Mouse (Mus musculus) heart, adult 2 months (tissue): ENCODE measurements at regions not wholly inside any gene's neighbourhood (a gene's known extent, or its start where the extent isn't known, plus 50 kb on each side); places are given as distances from the start of the nearest gene placed in this dataset.

ENCODE experiments used
- DNase-seq, 2 experiments: peaks; one replicate each; pipeline ENCODE4 v3.0.0; 2021
- H3K27ac ChIP-seq: fragments of 200-600 bp; 2 replicates; pipeline ENCODE4 v1.8.1; 2022
- H3K27me3 ChIP-seq: fragments of 200-500 bp; 2 replicates; pipeline ENCODE4 v1.6.1; 2012; ENCODE audit warnings: mild to moderate bottlenecking, low read length, inconsistent platforms, mixed read lengths; ENCODE audit not compliant: control insufficient read depth, insufficient read depth
- H3K36me3 ChIP-seq: fragments of 200-500 bp; 2 replicates; pipeline ENCODE4 v1.6.1; 2012; ENCODE audit warnings: low read length, inconsistent platforms; ENCODE audit not compliant: control insufficient read depth, insufficient read depth
- H3K4me1 ChIP-seq: fragments of 200-500 bp; 2 replicates; pipeline ENCODE4 v1.6.1; 2011; ENCODE audit warnings: low read length; ENCODE audit not compliant: control insufficient read depth, insufficient read depth
- H3K4me3 ChIP-seq: fragments of 200-600 bp; 2 replicates; pipeline ENCODE4 v1.8.1; 2022
- H3K79me2 ChIP-seq: fragments of 200-500 bp; replicated peaks from 2 replicates; pipeline ENCODE4 v1.6.1; 2012; ENCODE audit warnings: mild to moderate bottlenecking, inconsistent platforms, low read length, moderate library complexity, mixed read lengths; ENCODE audit not compliant: control insufficient read depth, insufficient read depth
- H3K9ac ChIP-seq: fragments of 200-500 bp; 2 replicates; pipeline ENCODE4 v1.6.1; 2012; ENCODE audit warnings: low read depth, mild to moderate bottlenecking, control low read depth, inconsistent platforms, low read length, mixed read lengths
- CTCF ChIP-seq: fragments of 200-600 bp; IDR thresholded peaks from 2 replicates; pipeline ENCODE4 v1.8.1; 2022; ENCODE audit warnings: antibody characterized with exemption, mild to moderate bottlenecking, moderate library complexity
- EP300 ChIP-seq: fragments of 200-500 bp; IDR thresholded peaks from 2 replicates; pipeline ENCODE4 v1.6.1; 2011; ENCODE audit warnings: low read depth, low read length, control low read depth; ENCODE audit not compliant: insufficient read depth
- POLR2A ChIP-seq: fragments of 200-500 bp; IDR thresholded peaks from 2 replicates; pipeline ENCODE4 v1.6.1; 2011; ENCODE audit warnings: mild to moderate bottlenecking, low read depth, low read length, control low read depth; ENCODE audit not compliant: insufficient read depth
- WGBS: fragments of 180-500 bp; shearing (Covaris S2); methylation state at CpG from one replicate; pipeline ENCODE4 v1.1.7; 2018; 5-methylcytosine and 5-hydroxymethylcytosine counted together
- intact Hi-C: fragments of 180-260 bp; cut with DNase I; formaldehyde crosslinking; loops from one replicate; pipeline ENCODE4 v1.15.1; 2025

- Histone ChIP-seq H3K27me3 (no peaks in the 10 kb centered on the region), H3K4me1 (peaks cover 16% of the 10 kb centered on the region), H3K36me3 (peaks cover 14% of the 10 kb centered on the region), H3K27ac (peak overlapping the region; percentile 87), H3K9ac (no peak overlapping the region), H3K79me2 (no peaks in the 10 kb centered on the region), H3K4me3 (no peak overlapping the region)
- intact Hi-C loops, result no loop called here
- WGBS, result 32% methylated on average over 3 of the region's 3 CpGs
- TF ChIP-seq EP300 (no peak), CTCF (no peak), POLR2A (no peak)
- peak; percentile 62 to 73 for DNase-seq
Observed at GRCm38 (mm10) chr14:76948948-76949347, 87.6 kb upstream of the Ccdc122 start.

- peaks cover 14% of the 10 kb centered on the region for H3K36me3 ChIP-seq
- intact Hi-C loops, result no loop called here
- peak overlapping the region; percentile 87 for H3K27ac ChIP-seq
- H3K79me2 ChIP-seq, result no peaks in the 10 kb centered on the region
- peaks cover 16% of the 10 kb centered on the region for H3K4me1 ChIP-seq
- H3K27me3 ChIP-seq, result no peaks in the 10 kb centered on the region
- DNase-seq, result peak; percentile 24 to 40
- peak overlapping the region; percentile 10; the same call in 1 of the 2 replicates for H3K9ac ChIP-seq
- TF ChIP-seq POLR2A (no peak), EP300 (no peak)
- 55% methylated on average over 6 of the region's 6 CpGs for WGBS
- H3K4me3 ChIP-seq, result no peak overlapping the region
Observed at GRCm38 (mm10) chr14:76948481-76948880, 88.1 kb upstream of the Ccdc122 start.

- TF ChIP-seq EP300, result peak; percentile 46; the same call in 1 of the 2 replicates
- no peak for TF ChIP-seq POLR2A
- intact Hi-C loops, result no loop called here
- H3K4me1 ChIP-seq, result peaks cover 15% of the 10 kb centered on the region
Observed at GRCm38 (mm10) chr14:76947148-76947547, 89.4 kb upstream of the Ccdc122 start.

GRCm38 (mm10) chr14:76945626-76946025, 90.9 kb upstream of the Ccdc122 start:
- WGBS, result 50% methylated on average over 6 of the region's 6 CpGs
- Histone ChIP-seq H3K4me1 (peaks cover 12% of the 10 kb centered on the region), H3K27ac (no peak overlapping the region), H3K79me2 (no peaks in the 10 kb centered on the region), H3K27me3 (no peaks in the 10 kb centered on the region), H3K9ac (no peak overlapping the region), H3K4me3 (no peak overlapping the region), H3K36me3 (peaks cover 11% of the 10 kb centered on the region)
- TF ChIP-seq CTCF (no peak), POLR2A (no peak), EP300 (no peak)
- DNase-seq, result no peak
- intact Hi-C loops, result no loop called here

More at GRCm38 (mm10) chr14:76947148-76947547, 89.4 kb upstream of the Ccdc122 start:
- peaks cover 14% of the 10 kb centered on the region for H3K36me3 ChIP-seq
- no peak overlapping the region for H3K4me3 ChIP-seq
- no peaks in the 10 kb centered on the region for H3K27me3 ChIP-seq
- peak; percentile 28 to 59 for DNase-seq
- H3K9ac ChIP-seq, result no peak overlapping the region
- WGBS, result 29% methylated on average over 3 of the region's 3 CpGs
- H3K79me2 ChIP-seq, result no peaks in the 10 kb centered on the region
- H3K27ac ChIP-seq, result peak overlapping the region; percentile 87

GRCm38 (mm10) chr14:76941474-76942212, 94.9 kb upstream of the Ccdc122 start:
- H3K27me3 ChIP-seq, result no peaks in the 10 kb centered on the region
- no peak overlapping the region for H3K27ac ChIP-seq
- H3K79me2 ChIP-seq, result no peaks in the 10 kb centered on the region
- 83% methylated on average over 10 of the region's 10 CpGs for WGBS
- no peak for TF ChIP-seq POLR2A
- no peak for TF ChIP-seq CTCF
- TF ChIP-seq EP300, result no peak
- H3K36me3 ChIP-seq, result no peaks in the 10 kb centered on the region; the same call in 1 of the 2 replicates
- intact Hi-C loops, result no loop called here
- no peak overlapping the region for H3K9ac ChIP-seq
- no peaks in the 10 kb centered on the region; the same call in 1 of the 2 replicates for H3K4me1 ChIP-seq
- no peak overlapping the region for H3K4me3 ChIP-seq
- no peak for DNase-seq

GRCm38 (mm10) chr14:76940507-76940906, 96.1 kb upstream of the Ccdc122 start:
- no peaks in the 10 kb centered on the region for H3K79me2 ChIP-seq
- H3K36me3 ChIP-seq, result no peaks in the 10 kb centered on the region
- H3K4me3 ChIP-seq, result no peak overlapping the region
- no peak overlapping the region for H3K27ac ChIP-seq
- DNase-seq, result no peak
- no peak overlapping the region for H3K9ac ChIP-seq
- no peaks in the 10 kb centered on the region for H3K27me3 ChIP-seq
- 77% methylated on average over 4 of the region's 4 CpGs for WGBS
- intact Hi-C loops, result no loop called here
- TF ChIP-seq POLR2A (no peak), CTCF (no peak), EP300 (no peak)
- H3K4me1 ChIP-seq, result no peaks in the 10 kb centered on the region; the same call in 1 of the 2 replicates
